Mouse (Mus musculus) MEL (cell line): Measurements from ENCODE around the gene Vav2. TPM values are rescaled to one million over a fixed set of nuclear protein-coding genes. Genes with fewer than 3 reads are reported as not detected.
A peak's percentile ranks its signal among the peaks of the same experiment; 100 is the strongest.

ENCODE experiments used
- DNase-seq: peaks from one replicate; pipeline ENCODE4 v3.0.0; 2011; ENCODE audit warnings: low read depth, low spot score
- H3K27ac ChIP-seq: 2 replicates; pipeline ENCODE4 v1.5.1; 2012; ENCODE audit warnings: low read depth, mild to moderate bottlenecking, control low read depth, low read length, moderate library complexity; ENCODE audit not compliant: control insufficient read depth
- H3K27me3 ChIP-seq, 2 experiments: fragments of 150-350 bp in 1 of 2; sonication (generic) in 1 of 2; 2 replicates each; pipeline ENCODE4 v1.6.1; 2012; ENCODE audit warnings: low read length in 2 of 2, mild to moderate bottlenecking in 2 of 2, improper control_type of control experiment in 1 of 2, moderate library complexity in 1 of 2; ENCODE audit not compliant: insufficient read depth in 2 of 2, control insufficient read depth in 1 of 2
- H3K36me3 ChIP-seq, 2 experiments: 2 replicates each; pipeline ENCODE4 v1.6.1; 2012 to 2014; ENCODE audit warnings: low read length in 2 of 2, improper control_type of control experiment in 1 of 2, inconsistent platforms in 1 of 2, mild to moderate bottlenecking in 1 of 2; ENCODE audit not compliant: insufficient read depth in 2 of 2, control insufficient read depth in 1 of 2
- H3K4me1 ChIP-seq, 2 experiments: fragments of 150-350 bp in 1 of 2; sonication (generic) in 1 of 2; 2 replicates each; pipeline ENCODE4 v1.6.1; 2012; ENCODE audit warnings: low read length in 2 of 2, improper control_type of control experiment in 1 of 2, mild to moderate bottlenecking in 1 of 2; ENCODE audit not compliant: insufficient read depth in 2 of 2, control insufficient read depth in 1 of 2
- H3K4me3 ChIP-seq, 2 experiments: fragments of 150-350 bp in 1 of 2; sonication (generic) in 1 of 2; 2 replicates each; pipeline ENCODE4 v1.5.1; 2012; ENCODE audit warnings: low read depth in 2 of 2, low read length in 2 of 2, mild to moderate bottlenecking in 2 of 2, moderate library complexity in 2 of 2, control low read depth in 1 of 2, improper control_type of control experiment in 1 of 2; ENCODE audit not compliant: control insufficient read depth in 1 of 2, insufficient read depth in 1 of 2
- H3K79me2 ChIP-seq: 2 replicates; pipeline ENCODE4 v1.6.1; 2012; ENCODE audit warnings: mild to moderate bottlenecking, low read length, moderate library complexity; ENCODE audit not compliant: control insufficient read depth, poor library complexity, insufficient read depth
- H3K9ac ChIP-seq: 2 replicates; pipeline ENCODE4 v1.6.1; 2012; ENCODE audit warnings: low read depth, mild to moderate bottlenecking, control low read depth, low read length, moderate library complexity; ENCODE audit not compliant: control insufficient read depth, poor library complexity, severe bottlenecking
- H3K9me3 ChIP-seq: fragments of 150-350 bp; sonication (generic); replicated peaks from 2 replicates; pipeline ENCODE4 v1.6.1; 2012; ENCODE audit warnings: mild to moderate bottlenecking, low read length, improper control_type of control experiment, moderate library complexity; ENCODE audit not compliant: insufficient read depth
- CHD2 ChIP-seq: IDR thresholded peaks from 2 replicates; pipeline ENCODE4 v1.6.1; 2011; ENCODE audit warnings: low read length, improper control_type of control experiment
- E2F4 ChIP-seq: IDR thresholded peaks from 2 replicates; pipeline ENCODE4 v1.6.1; 2011; ENCODE audit warnings: low read depth, low read length, improper control_type of control experiment, borderline replicate concordance
- ELF1 ChIP-seq: IDR thresholded peaks from 2 replicates; pipeline ENCODE4 v1.6.1; 2014; ENCODE audit warnings: low read depth, mild to moderate bottlenecking, inconsistent platforms, low read length, improper control_type of control experiment, moderate library complexity
- EP300 ChIP-seq, 2 experiments: IDR thresholded peaks; 2 replicates each; pipeline ENCODE4 v1.6.1; 2011; ENCODE audit warnings: improper control_type of control experiment in 2 of 2, low read length in 2 of 2, low read depth in 1 of 2, mild to moderate bottlenecking in 1 of 2
- HCFC1 ChIP-seq: IDR thresholded peaks from 2 replicates; pipeline ENCODE4 v1.6.1; 2012; ENCODE audit warnings: low read depth, mild to moderate bottlenecking, inconsistent platforms, low read length, improper control_type of control experiment, moderate library complexity
- KAT2A ChIP-seq: conservative IDR thresholded peaks from 2 replicates; pipeline ENCODE4 v1.6.1; 2012; ENCODE audit warnings: low read depth, low read length, improper control_type of control experiment, inconsistent platforms
- MAFK ChIP-seq: IDR thresholded peaks from 2 replicates; pipeline ENCODE4 v1.6.1; 2011; ENCODE audit warnings: low read depth, mild to moderate bottlenecking, low read length, improper control_type of control experiment, borderline replicate concordance
- MAX ChIP-seq: IDR thresholded peaks from 2 replicates; pipeline ENCODE4 v1.6.1; 2011; ENCODE audit warnings: low read length, improper control_type of control experiment
- MAZ ChIP-seq: IDR thresholded peaks from 2 replicates; pipeline ENCODE4 v1.6.1; 2012; ENCODE audit warnings: low read depth, mild to moderate bottlenecking, inconsistent platforms, low read length, improper control_type of control experiment
- MXI1 ChIP-seq: IDR thresholded peaks from 2 replicates; pipeline ENCODE4 v1.6.1; 2011; ENCODE audit warnings: mild to moderate bottlenecking, low read depth, low read length, improper control_type of control experiment
- MYB ChIP-seq: IDR thresholded peaks from 2 replicates; pipeline ENCODE4 v1.6.1; 2011; ENCODE audit warnings: mild to moderate bottlenecking, low read depth, low read length, improper control_type of control experiment
- MYC ChIP-seq: IDR thresholded peaks from 2 replicates; pipeline ENCODE4 v1.6.1; 2011; ENCODE audit warnings: low read depth, mild to moderate bottlenecking, low read length, improper control_type of control experiment, moderate library complexity
- POLR2A ChIP-seq, 2 experiments: IDR thresholded peaks; 2 replicates each; pipeline ENCODE4 v1.6.1; 2011 to 2012; ENCODE audit warnings: low read length in 2 of 2, mild to moderate bottlenecking in 2 of 2, control low read depth in 1 of 2, improper control_type of control experiment in 1 of 2, low read depth in 1 of 2, moderate library complexity in 1 of 2; ENCODE audit not compliant: control insufficient read depth in 1 of 2, insufficient read depth in 1 of 2, poor library complexity in 1 of 2
- POLR2AphosphoS5 ChIP-seq: IDR thresholded peaks from 2 replicates; pipeline ENCODE4 v1.6.1; 2012; ENCODE audit warnings: low read depth, borderline replicate concordance, mild to moderate bottlenecking, inconsistent platforms, low read length, moderate library complexity, mixed read lengths
- RAD21 ChIP-seq: IDR thresholded peaks from 2 replicates; pipeline ENCODE4 v1.6.1; 2011; ENCODE audit warnings: mild to moderate bottlenecking, low read depth, low read length, improper control_type of control experiment
- UBTF ChIP-seq: IDR thresholded peaks from 2 replicates; pipeline ENCODE4 v1.6.1; 2012; ENCODE audit warnings: low read depth, mild to moderate bottlenecking, inconsistent platforms, low read length, improper control_type of control experiment, moderate library complexity, borderline replicate concordance; ENCODE audit not compliant: insufficient read depth
- USF1 ChIP-seq: IDR thresholded peaks from 2 replicates; pipeline ENCODE4 v1.6.1; 2014; ENCODE audit warnings: low read depth, mild to moderate bottlenecking, inconsistent platforms, low read length, improper control_type of control experiment, moderate library complexity
- ZC3H11A ChIP-seq: IDR thresholded peaks from 2 replicates; pipeline ENCODE4 v1.6.1; 2012; ENCODE audit warnings: low read depth, mild to moderate bottlenecking, inconsistent platforms, low read length, improper control_type of control experiment
- ZMIZ1 ChIP-seq: IDR thresholded peaks from 2 replicates; pipeline ENCODE4 v1.6.1; 2012; ENCODE audit warnings: low read depth, mild to moderate bottlenecking, inconsistent platforms, low read length, improper control_type of control experiment, moderate library complexity
- ZNF384 ChIP-seq: IDR thresholded peaks from 2 replicates; pipeline ENCODE4 v1.6.1; 2012; ENCODE audit warnings: low read depth, mild to moderate bottlenecking, inconsistent platforms, low read length, improper control_type of control experiment
- polyA plus RNA-seq, 2 experiments: library from polyadenylated mRNA; stranded (reverse) in 1 of 2; unstranded in 1 of 2; fragments of >175 nt in 1 of 2; fragments of >200 nt in 1 of 2; gene quantifications; 2 replicates each; pipeline versions ENCODE4 v1.2.1 to v1.2.4; 2012; ENCODE audit warnings: low replicate concordance in 2 of 2, low read depth in 1 of 2; ENCODE audit not compliant: insufficient read length in 2 of 2, insufficient read depth in 1 of 2, missing spikeins in 1 of 2
- total RNA-seq: library from RNA; depleted of rRNA; stranded (reverse); fragments of 300-350 nt; gene quantifications from 2 replicates; pipeline ENCODE4 v1.2.3, GENCODE M21; 2012

Vav2 gene
- total and polyA plus RNA-seq, 3 experiments = 8.8 to 15.9 TPM; not detected in 1

DNA sequence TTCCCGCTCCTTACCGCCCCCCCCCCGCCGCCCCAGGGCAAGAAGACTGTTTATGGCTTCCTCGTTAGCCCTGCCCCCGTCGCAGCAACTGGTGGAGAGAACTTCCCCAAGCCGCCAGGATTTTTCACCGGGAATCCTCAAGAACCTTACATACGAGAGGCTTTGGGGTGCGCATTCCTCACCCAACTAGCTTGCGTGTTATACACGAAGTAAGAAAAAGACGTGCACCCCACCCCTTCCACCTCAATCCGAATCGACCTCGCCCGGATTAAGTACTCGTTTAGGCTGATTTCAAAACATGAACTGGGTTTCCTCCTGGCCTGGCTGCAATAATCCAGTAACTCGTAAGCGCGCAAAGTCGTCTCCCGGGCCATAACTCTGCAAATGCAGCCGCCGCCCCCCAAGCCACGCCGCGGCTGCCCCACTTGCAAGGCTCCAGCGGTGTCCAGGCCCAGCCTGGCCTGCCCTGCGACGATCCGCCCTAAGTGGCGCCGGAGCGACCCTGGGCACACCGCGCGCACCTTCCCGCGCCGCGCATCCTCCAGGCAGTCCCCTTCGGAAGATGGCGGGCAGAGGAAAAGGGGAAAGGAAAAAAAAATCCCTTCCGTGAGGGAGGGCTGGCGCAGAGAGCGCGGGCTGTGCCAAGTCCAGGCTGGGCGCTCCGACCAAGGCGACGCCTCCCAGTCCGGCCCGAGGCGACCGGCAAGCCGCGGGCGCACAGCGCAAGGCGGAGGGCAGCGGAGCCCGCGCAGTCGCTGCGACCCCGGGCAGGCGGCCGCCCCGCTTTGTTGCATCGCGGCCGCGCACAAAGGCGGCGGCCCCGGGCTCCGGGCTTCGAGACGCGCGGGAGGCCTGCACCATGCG is 48.0 kb upstream of the Vav2 start (continued):
- TF ChIP-seq POLR2AphosphoS5 (no peak), MYB (no peak)

DNA sequence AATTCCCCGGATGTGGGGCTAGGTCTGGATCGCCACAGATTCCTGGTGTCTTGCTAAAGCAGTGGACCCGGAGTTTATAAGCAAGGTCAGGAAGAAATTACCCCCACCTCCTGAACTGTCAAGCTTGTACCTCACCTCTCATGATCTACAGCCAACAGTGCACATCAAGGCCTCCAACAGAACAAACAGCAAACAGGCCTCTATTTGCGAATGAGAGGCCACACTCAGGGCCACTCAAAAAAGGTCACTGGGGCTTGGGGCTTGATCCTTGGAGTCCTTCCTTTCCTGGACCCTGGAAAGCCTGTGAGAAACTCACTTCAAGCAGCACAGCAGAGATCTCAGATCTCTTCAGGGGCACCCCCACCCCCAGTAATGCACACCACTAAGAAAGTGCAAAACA is 47.1 kb upstream of the Vav2 start:
- DNase-seq = no peak
- H3K4me1 ChIP-seq = peaks cover 17 to 28% of the 10 kb centered on the region in 2 experiments
- peaks cover 3 to 13% of the 10 kb centered on the region in 2 experiments; a peak in 3 of 4 replicates for H3K36me3 ChIP-seq
- TF ChIP-seq EP300 (IDR thresholded peaks at IDR 0.05; ENCODE audit: low read depth in 1 of 2, low read length in 2 of 2) = no peak
- TF ChIP-seq CHD2 = no peak
- no peak for TF ChIP-seq HCFC1
- TF ChIP-seq MXI1 = no peak
- no peak for TF ChIP-seq E2F4
- TF ChIP-seq KAT2A = no peak
- no peak for TF ChIP-seq ZMIZ1
- TF ChIP-seq RAD21 = no peak
- TF ChIP-seq POLR2AphosphoS5 = no peak
- TF ChIP-seq ZC3H11A = no peak
- TF ChIP-seq ELF1 = no peak
- TF ChIP-seq ZNF384 = no peak
- no peak for TF ChIP-seq USF1
- no peak for TF ChIP-seq MYB
- no peak for TF ChIP-seq MAX
- TF ChIP-seq POLR2A (IDR thresholded peaks at IDR 0.05; ENCODE audit: control insufficient read depth in 1 of 2, insufficient read depth in 1 of 2, low read depth in 1 of 2, low read length in 2 of 2, poor library complexity in 1 of 2) = no peak
- no peak overlapping the region for H3K27ac ChIP-seq
- H3K9ac ChIP-seq = peak overlapping the region; percentile 94
- H3K27me3 ChIP-seq = no peaks in the 10 kb centered on the region
- no peaks in the 10 kb centered on the region for H3K9me3 ChIP-seq
- peaks cover 56% of the 10 kb centered on the region for H3K79me2 ChIP-seq
- H3K4me3 ChIP-seq = peak overlapping the region; percentile 95 to 97

DNA sequence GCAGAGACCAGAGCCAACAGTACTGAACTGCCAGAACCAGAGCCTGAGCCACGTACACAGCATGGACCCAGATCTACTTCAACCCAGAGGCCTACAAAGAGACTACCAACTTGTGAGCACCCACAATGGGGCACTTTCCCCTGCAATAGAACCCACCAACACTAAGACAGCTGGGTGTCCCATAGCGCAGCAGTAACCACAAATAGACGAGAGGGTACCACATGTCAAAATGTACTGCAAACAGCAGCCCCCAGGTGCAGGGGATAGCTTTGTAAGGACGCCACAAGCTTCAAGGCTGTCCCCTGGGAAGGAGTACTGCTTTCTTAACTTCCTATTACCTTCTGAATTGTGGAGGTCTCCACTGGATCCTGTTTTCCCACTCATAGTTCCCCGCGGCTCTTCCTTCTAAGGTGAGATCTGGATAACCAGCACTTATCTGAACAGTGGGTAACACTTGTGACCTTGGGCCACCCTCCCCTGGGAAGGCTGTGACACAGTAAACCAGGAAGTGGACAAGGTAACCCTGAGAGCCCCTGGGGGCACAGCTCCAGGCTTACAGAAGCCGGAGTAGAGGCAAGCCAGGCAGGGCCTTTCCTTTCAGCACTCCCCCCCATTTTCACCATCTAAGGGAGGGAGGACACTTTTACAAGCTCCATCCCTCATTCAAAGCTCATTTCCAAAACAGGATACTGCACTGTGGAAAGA is 46.4 kb upstream of the Vav2 start:
- H3K9me3 ChIP-seq = no peaks in the 10 kb centered on the region
- DNase-seq = no peak
- peaks cover 60% of the 10 kb centered on the region for H3K79me2 ChIP-seq
- peak overlapping the region; percentile 23; the same call in 1 of the 2 replicates for H3K9ac ChIP-seq
- no peak for TF ChIP-seq UBTF
- TF ChIP-seq MAFK = no peak
- TF ChIP-seq MYC = no peak
- no peak for TF ChIP-seq MAZ
- TF ChIP-seq USF1 = no peak
- H3K4me1 ChIP-seq = peaks cover 15 to 28% of the 10 kb centered on the region in 2 experiments
- H3K27me3 ChIP-seq = no peaks in the 10 kb centered on the region
- peaks cover 3 to 13% of the 10 kb centered on the region in 2 experiments; a peak in 3 of 4 replicates for H3K36me3 ChIP-seq
- H3K27ac ChIP-seq = no peak overlapping the region
- no peak overlapping the region for H3K4me3 ChIP-seq
